9 mouse cellular contexts compared by ENCODE assay signal in the genomic region with DNA sequence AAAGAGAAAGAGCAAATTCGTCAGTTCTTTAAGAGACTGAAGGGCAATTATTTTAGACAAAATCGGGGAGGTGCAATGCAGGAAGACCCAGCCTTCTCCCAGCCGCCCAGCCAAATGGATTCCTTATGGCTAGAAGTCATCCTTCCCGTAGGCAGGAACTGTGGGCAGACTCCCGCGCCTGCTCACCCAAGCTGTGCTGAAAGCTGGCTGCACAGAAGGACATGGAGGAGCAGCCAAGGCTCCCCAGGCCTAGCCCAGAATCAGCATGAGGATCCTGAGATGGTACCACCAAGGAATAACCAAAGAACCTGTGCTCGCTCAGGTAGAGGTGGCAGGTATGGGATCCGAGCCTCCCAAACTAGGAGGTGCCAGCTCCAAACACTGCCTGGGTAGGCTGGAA. TPM values are rescaled to one million over a fixed set of nuclear protein-coding genes. Genes with fewer than 3 reads are reported as not detected.
DNase-seq lines count a peak whose midpoint lies in the region; ATAC-seq lines count a peak whose summit lies in the region.
"Had no signal": no experiment of that assay in that cellular context is flagged by ENCODE, and none has a peak within 500 bp of the region (broad histone marks: within the 10 kb centered on the region; RNA-seq: fewer than 3 reads in every experiment).

No protein-coding gene starts in this region.

- DNase-seq in left cerebral cortex, adult 11 months (ENCODE audit: low spot score) = peak; percentile 35
- no peak for DNase-seq in left cerebral cortex, postnatal 4 days
- DNase-seq in cerebellum, adult 18-20 months = peak; percentile 57 to 68
- DNase-seq in cerebellum, postnatal 25 days = peak; percentile 65 to 72
- peak; percentile 66 to 70 for DNase-seq in left cerebral cortex, postnatal 36 days (ENCODE audit: low spot score in 2 of 2)
- DNase-seq in urinary bladder, postnatal 10 days (ENCODE audit: low spot score) = no peak
- no peak for DNase-seq in natural killer cell, adult 2 months (ENCODE audit: low spot score in 2 of 2)

- intact Hi-C loops in left cerebral cortex, postnatal 4 days (cut with DNase I) = no loop called here
- intact Hi-C loops in left cerebral cortex, postnatal 36 days (cut with DNase I) = loop anchor here (1.0 kb wide), 1 partner anchor 17 kb away; no protein-coding TSS in a partner anchor

- no peak for ATAC-seq in megakaryocyte-erythroid progenitor cell, adult 5-6 weeks (replicated peaks; ENCODE audit: low FRiP score, low TSS enrichment, poor library complexity, severe bottlenecking)
- ATAC-seq: Patski had no signal

RNA-seq across cellular contexts. Expression of a gene that starts 1.7 kb away (rescaled TPM):
- 10 to 100 TPM; 45.8 to 53.7 TPM for total RNA-seq in left cerebral cortex, postnatal 4 days (2021)
- 10 to 100 TPM; 93.9 to 96.0 TPM for total RNA-seq in left cerebral cortex, postnatal 36 days (2021)
- 1.4 and 5.0 TPM in 2 replicates for total RNA-seq in megakaryocyte-erythroid progenitor cell, adult 5-6 weeks (2014; fragmentation: Nextera tagmentation)
- 0.85 and 2.3 TPM in 2 replicates for total RNA-seq in megakaryocyte-erythroid progenitor cell, adult 5-6 weeks (2017)

RNA-seq across cellular contexts. Expression of a gene that starts 37.7 kb away (rescaled TPM):
- total RNA-seq in left cerebral cortex, postnatal 4 days (2021) = 1 to 10 TPM; 6.6 to 8.2 TPM
- total RNA-seq in left cerebral cortex, postnatal 36 days (2021) = 10 to 100 TPM in 1 of 2 experiments, 1 to 10 TPM in 1; 9.0 to 11.0 TPM
- 11.5 and 12.5 TPM in 2 replicates for total RNA-seq in megakaryocyte-erythroid progenitor cell, adult 5-6 weeks (2014; fragmentation: Nextera tagmentation)
- 11.2 and 12.5 TPM in 2 replicates for total RNA-seq in megakaryocyte-erythroid progenitor cell, adult 5-6 weeks (2017)

RNA-seq across cellular contexts. Expression of a gene that starts 58.9 kb away (rescaled TPM):
- total RNA-seq in left cerebral cortex, postnatal 4 days (2021) = 100 to 1,000 TPM; 319 to 327 TPM
- 100 to 1,000 TPM; 411 to 431 TPM for total RNA-seq in left cerebral cortex, postnatal 36 days (2021)
- total RNA-seq in megakaryocyte-erythroid progenitor cell, adult 5-6 weeks (2014; fragmentation: Nextera tagmentation) = 1,038 and 1,202 TPM in 2 replicates
- 483 and 550 TPM in 2 replicates for total RNA-seq in megakaryocyte-erythroid progenitor cell, adult 5-6 weeks (2017)

RNA-seq across cellular contexts. Expression of a gene that starts 59.1 kb away (rescaled TPM):
- total RNA-seq in left cerebral cortex, postnatal 4 days (2021) = 10 to 100 TPM; 60.2 to 68.2 TPM
- 10 to 100 TPM; 42.3 to 43.7 TPM for total RNA-seq in left cerebral cortex, postnatal 36 days (2021)
- 29.8 and 30.8 TPM in 2 replicates for total RNA-seq in megakaryocyte-erythroid progenitor cell, adult 5-6 weeks (2014; fragmentation: Nextera tagmentation)
- 16.4 and 20.6 TPM in 2 replicates for total RNA-seq in megakaryocyte-erythroid progenitor cell, adult 5-6 weeks (2017)

Comparison
In these comparisons a context has a peak if more than half of its experiments do, and no peak if none do; other contexts are left out.
1. DNase-seq: peak in left cerebral cortex, adult 11 months (single experiment), cerebellum, adult 18-20 months (2 of 2), cerebellum, postnatal 25 days (2 of 2) and left cerebral cortex, postnatal 36 days (2 of 2); none in left cerebral cortex, postnatal 4 days (single experiment), urinary bladder, postnatal 10 days (single experiment) and natural killer cell, adult 2 months (0 of 2).
2. RNA of a gene that starts 1.7 kb away (total RNA-seq): 93.9 to 96.0 TPM in left cerebral cortex, postnatal 36 days and 45.8 to 53.7 TPM in left cerebral cortex, postnatal 4 days; 0.85 to 5.0 TPM in megakaryocyte-erythroid progenitor cell, adult 5-6 weeks; every median in the first group is over 4 times any median in the second.